Mouse (Mus musculus) adrenal gland, postnatal 10 days (tissue): ENCODE data around the gene Gm15737. TPM values are rescaled to one million over a fixed set of nuclear protein-coding genes. Genes with fewer than 3 reads are reported as not detected.

Experiments used
- DNase-seq: peaks from one replicate; pipeline ENCODE4 v3.0.0; 2021; ENCODE audit warnings: mixed read lengths
- long read RNA-seq, 2 experiments: library from polyadenylated mRNA; stranded (forward); transcript quantifications; one replicate each; pipeline ENCODE4 v2.0.0; 2021
- total RNA-seq, 2 experiments: library from RNA; stranded (reverse); gene quantifications; 2 replicates each; pipeline ENCODE4 v1.2.3; 2021

The Gm15737 gene
- total RNA-seq: not detected
- long read RNA-seq, experiment 1, partial matches to known transcripts: 0 of 1 reads
- long read RNA-seq, experiment 1, other reads (novel, unspliced or antisense): 1 of 1 reads
- long read RNA-seq, experiment 2: 0 reads

DNA sequence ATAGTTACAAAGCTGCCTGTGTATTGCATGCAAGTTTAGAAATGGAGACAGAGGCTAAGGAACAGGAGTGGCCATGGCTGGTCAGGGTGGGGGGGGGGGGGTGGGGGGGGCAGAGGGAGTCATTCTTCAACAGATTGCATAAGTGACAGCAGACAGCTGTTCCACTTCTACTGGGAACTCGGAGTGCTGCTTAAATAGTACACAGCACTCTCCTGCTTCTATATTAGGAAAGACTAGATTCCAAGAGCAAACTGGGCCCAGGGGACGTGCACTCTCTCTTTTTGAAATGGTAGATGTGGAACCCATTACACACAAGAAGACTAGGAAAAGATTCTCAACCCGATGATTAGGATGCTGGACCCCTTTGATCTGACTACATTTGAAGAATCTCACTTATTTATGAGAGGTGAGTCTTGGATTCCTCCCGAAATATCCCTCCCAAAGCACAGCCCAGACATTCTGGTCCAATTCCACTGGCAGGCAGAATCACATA is at the start of gene Gm15737:
Gene Gm15737, plus strand, starts transcription at position 269 of the 493 bp plus-strand sequence.
- DNase-seq: peak; percentile 36

DNA sequence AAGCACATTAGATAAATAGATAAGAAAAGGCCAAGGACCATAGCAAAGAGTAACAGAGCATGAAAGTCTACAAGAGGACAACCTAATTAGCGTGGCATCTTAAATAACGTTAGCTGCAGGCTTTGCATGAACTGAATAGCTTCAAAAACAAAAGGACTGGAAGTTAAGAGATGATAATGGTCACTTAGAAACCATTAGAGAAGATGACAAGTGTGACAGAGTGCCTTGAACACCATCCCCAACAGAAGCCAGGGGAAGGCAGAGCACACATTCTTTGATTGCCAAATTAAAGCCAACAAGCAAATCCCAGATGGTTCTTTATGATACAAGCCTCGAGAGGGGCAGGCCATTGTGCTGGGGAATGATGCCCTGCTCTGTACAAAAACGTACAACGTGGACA is 47.6 kb upstream of the Gm15737 start:
- DNase-seq: no peak

DNA sequence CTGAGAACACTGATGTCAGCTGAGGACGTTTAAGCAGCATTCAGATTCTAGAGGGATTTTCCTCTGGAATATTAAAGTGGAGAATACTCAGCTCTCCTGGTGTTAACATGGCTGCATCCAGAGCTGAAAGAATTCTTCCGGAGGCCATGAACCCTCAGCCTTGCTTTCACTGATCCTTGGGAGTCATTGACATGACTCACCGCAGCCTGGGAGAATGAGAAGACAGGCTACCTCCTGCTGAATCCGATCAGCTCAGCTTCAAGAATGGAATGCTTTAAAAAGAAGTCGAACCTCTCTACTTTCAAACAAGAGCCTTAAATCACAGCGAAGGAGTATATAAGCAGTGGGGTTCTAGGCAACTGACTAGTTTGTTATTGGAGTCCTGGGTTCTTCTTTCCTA is 47.2 kb upstream of the Gm15737 start:
- no peak for DNase-seq

DNA sequence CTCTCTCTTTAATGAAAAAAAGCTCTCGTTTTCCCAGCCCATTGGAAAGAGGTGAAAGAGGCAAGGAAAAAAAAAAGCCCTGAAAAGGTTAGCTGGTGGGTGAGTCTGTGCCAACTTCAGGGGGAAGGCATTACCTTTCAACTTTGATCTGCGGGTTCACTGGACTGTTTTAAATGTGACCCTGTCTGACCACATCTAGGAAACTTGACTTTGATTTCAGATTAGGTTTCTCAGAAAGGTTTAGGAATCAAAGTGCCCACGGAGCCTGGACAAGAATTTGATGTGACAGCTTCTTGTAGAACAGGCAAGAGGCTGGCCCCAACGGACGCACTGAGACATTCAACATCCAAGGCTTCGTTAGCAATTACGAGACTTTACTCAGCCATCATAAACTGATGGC is 45.2 kb upstream of the Gm15737 start:
- no peak for DNase-seq

DNA sequence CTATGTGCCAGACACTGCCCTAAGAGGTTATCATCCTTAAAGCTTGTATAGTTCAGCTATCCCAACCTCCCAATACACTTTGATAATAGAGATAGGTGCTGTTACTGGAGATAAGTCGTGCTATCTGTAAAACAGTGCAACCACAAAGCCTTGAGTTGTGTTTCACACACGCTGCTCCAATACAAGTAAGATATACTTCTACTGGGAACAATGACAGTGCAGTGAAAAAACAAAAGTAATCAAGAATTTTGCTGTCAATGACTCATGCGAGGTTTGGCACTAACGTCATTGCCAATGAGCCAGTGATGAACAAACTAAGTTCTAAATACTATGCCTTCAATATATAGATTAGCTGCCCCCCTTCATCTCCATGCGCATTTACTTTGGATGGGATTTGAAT is 42.6 kb upstream of the Gm15737 start:
- no peak for DNase-seq

DNA sequence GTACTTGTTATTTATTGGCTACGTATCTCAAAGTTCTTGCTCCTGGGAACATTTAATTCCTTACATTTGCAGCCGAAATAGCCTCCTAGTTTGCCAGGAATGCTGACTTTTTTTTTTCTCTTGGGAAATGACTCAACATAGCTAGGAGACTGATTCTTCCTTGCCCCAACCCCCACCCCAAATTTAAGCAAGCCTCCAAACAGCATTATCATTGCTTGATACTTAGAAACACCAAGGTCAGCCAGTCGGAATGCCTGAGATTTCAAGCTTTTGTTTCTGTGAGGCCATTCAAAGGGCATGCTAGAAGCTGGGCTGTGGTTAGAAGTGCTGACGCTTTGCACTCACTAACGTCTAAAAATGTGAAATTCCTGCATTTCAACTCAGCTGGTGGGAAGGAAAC is 41.8 kb upstream of the Gm15737 start:
- no peak for DNase-seq

DNA sequence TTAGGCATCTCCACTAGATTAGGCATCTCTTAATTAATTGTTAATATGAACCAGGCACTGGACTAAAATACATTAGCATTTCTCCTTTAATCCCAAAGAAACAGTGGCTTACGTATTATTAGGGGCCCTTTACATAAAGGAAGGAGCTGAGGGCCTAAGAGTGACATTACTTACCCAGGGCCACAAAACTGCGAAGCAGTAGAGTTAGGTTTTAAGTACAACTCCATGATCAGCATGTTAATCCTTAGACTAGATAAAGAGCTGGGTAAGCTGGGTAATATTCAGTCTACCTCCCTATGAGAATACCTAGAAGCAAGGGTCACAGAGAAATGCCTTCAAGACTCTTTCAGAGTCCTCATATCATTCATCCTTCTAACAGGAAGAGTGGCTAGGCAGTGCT is 40.0 kb upstream of the Gm15737 start:
- DNase-seq: no peak

DNA sequence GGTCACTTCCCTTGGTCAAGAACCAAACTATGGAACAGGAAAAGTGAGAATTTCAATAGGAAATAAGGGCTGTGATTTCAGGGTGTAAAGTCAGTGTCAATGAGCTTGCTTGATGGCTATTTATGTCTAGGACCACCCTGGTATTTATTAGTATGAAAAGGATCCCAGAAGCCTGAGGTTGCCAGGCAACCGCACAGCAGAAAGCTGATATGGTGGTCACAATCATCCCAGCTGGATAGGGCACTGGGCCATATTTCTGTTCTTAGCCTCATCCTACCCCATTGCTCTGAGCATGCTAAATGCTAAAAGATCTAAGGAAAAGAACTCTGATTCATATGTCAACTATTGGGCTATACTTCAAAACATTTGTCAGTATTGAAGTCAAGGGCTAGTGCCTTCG is 38.1 kb upstream of the Gm15737 start:
- DNase-seq: no peak

DNA sequence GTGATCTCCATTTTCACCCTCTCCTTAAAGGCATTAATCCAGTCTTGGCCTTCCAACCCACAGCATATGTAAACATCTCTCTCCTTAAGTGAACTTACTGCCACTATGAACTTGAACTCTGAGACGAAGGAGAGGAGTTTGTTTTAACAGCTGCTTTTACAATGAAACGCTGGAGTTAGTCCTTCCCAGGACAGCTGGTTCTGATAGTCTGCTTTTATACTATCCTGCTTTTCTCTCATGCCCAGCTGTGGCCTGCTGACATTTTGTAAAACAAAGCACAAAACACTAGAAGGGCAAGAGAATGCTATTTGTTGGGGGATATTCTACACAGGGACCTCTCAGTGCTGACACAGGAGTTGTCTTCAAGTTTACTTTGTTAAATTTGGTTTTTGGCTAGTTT is 27.2 kb upstream of the Gm15737 start:
- DNase-seq: no peak

DNA sequence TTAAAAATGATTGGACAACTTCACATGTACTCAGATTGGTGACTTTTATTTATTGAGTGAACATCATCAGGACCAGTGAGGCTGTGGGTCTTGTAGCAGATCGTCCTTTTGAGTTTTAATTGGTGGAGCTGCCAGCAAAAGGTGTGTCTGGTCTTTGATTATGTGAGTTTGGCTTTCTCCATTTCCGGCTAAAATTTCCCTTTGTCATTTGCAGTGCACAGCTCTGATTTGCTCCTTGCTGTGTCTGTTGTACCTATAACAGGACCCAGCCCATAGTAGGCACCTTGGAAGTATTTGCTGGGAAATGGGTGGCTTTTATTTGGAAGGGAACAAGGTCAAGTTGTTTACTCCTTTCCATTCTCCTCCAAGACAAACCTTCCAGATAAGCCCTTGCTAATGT is 25.7 kb upstream of the Gm15737 start:
- no peak for DNase-seq

DNA sequence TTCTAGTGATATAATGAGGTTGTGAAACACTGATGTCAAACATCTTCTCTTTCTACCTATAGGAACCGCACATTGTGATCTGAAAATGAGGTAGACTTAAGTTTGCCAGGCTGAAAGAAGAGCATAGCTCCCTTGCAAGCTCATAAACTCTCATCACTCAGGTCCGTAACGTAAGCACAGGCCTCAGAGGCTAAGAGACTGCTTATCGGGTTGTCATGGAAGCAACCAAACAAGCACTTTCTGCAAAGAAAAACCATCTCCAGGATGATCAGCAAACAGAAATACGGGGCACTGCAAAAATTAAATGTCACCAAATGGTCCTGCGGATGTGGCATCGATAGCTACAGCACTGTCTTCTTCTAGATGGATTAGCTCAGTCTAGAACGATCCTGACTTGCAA is 23.3 kb upstream of the Gm15737 start:
- no peak for DNase-seq

DNA sequence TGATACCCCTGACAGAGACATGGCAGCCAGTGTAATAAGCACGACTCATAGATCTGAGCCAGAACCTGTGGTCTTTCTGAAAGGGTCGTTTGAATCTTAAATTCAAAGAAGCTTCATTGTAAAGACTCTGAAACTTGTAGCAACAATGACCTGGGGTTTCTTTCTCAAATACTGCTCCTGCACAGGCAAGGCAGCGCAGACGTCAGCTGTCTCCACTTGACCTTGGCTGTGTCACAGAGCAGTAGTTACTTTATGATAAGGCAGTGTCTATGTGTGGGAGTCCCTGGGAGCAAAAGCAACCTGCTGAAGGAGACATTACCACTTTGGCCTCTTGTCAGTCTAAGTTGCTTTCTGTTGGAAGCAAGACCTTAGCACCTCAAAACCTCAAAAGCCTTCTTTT is 22.5 kb upstream of the Gm15737 start:
- peak; percentile 48 for DNase-seq

DNA sequence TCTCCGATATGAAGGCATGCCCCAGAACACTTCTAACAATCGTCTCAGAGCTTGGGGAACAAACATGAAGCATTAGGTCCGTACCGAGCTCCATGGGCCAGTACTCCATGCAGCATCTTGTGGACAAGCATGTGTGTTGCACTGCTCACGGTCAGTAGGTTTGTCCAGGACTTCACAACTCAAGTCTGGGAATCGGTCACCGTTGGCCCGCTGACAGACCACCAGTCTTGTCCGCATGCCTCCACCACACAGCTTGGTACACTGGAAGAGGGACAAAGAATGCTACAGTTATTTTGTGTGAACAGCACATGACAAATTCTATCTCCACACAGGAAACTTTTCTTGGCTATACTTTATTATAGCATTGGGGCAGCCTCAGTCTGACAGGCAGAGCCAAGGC is 19.9 kb upstream of the Gm15737 start:
- no peak for DNase-seq

DNA sequence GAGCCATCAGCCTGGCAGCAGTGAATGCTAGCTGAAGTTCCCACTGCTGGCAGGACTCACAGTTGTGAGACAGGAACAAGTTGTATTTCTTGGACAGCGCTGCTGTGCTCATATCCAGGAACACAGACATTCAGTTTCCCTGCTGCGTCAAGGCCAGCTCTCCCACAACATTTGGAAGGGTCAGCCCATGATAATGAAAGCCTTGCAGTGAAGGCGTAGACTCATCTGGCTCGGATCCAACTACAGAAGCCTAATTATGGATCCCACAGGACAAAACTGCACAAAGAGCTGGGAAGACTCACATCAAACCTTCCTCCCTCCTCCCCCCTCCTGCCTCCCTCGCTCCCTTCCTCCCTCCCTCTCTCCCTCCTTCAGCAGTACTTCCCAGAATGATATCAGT is 18.9 kb upstream of the Gm15737 start:
- peak; percentile 68 for DNase-seq

DNA sequence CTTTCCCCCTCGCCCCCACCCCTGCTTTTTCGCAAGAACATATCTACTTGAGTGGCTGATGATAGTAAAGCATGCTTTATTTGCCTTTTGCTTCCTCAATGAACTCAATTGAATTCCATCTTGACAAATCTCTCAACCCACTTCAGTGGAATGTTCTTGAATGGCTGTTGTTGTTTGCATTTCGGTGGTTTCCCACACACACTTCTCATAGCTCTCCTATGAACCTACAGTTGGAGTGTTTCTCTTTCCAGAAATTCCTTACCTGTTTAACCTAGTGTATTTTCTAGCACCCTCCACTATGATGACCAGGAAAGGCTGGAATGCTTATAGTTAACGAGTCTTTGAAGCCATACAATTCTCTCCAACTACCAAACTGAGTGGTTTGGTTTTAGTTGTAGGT is 14.3 kb upstream of the Gm15737 start:
- DNase-seq: no peak

DNA sequence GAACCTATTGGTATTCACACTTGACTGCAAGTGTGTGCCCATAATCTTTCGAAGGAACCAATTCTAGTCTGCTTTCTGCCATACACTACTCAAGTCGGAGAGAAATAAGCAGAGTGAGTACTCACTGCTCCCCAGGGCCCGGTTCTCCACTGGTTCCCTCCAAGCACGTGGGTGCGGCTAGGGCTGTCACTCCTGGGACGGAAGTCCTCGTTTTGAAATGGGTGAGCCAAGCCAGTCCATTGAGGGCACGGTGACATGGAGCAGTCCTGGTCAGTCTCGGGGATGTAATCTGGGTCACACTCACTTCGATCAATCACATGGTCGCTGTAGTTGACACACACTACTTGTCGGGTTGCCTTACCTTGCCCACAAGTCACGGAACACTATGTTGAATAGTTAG is 11.4 kb upstream of the Gm15737 start:
- DNase-seq: no peak

DNA sequence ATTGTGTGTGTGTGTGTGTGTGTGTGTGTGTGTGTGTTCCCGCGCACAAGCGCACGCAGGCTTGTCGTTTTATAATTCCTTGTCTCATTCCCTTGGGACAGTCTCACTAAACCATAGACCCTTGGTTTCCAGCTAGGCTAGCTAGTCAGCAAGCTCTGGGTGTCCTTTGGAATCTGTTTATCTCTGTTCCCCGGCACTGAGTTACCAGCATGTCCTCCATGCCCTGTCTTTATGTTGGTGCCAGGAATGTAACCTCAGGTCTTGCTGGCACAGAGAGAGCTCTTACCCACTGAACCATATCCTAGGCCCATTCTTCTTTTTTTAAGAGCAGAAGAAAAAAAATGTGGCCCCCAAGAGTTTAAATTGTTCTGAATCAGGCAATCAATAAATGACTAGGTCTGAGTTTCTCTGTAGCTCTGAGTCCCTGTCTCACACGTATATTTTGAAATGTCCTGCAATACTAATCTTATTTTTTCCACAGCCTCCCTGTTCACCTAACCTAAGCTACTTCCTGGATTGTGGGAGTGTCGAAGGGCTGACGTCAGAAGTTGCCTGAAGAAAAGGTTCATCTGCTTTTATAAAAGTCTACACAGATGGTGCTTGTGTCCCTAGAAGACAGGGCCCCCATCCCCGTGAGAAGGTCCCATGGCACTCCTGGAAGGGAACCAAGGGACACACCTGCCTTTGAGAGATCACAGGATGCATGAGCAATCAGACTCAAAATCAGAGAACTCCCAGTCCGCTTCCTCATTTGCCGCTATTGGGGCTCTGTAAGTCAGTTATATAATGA is 10.2 kb upstream of the Gm15737 start:
- no peak for DNase-seq

DNA sequence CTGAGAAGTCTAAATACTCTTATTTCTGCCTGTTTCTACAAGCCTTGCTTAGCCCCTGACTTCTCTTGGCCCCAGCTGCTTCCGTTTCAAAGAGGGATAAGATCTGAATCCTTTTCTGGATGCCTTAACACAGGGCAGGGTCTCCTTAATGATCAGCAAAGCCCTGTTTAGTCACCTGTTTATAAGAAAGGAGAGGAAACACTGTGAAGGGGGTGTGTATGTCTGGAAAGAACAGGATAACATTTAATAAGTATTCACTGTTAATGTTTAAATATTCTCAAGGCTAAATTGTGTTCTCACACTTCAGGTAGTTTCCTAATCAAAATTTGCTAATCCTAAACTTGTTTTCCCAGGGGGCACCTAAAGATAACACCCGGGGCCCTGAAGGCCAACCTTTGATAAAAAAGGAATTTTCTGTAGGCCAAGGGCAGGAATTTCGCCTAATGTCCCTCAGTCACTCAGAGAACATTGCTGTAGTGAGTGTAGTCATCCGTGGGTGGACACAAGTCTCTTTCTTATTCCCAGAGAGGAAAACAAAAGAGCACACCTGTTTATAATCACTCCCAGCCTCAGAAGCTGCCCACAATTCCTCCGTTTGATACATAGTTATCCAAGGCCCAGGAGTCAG is 8.8 kb upstream of the Gm15737 start:
- DNase-seq: no peak

DNA sequence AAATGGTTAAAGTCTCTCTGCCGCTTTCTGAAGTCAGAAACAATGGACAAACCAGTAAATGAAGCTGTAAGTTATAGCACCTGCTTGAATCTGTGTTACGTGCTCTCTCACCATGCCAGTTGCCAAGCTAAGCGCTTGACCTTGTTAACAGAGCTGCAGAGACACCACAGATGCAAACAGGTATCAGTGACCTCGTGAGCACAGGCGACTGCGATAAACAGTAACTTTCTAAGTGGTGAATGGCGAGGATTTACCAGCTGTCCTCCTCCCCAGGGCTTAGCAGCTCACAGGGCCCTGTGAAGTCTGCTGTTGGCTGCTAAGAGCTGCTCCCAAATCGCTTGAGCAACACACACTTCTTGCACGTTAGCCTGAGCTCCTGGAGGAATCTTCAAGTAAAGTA is 6.6 kb upstream of the Gm15737 start:
- DNase-seq: no peak

DNA sequence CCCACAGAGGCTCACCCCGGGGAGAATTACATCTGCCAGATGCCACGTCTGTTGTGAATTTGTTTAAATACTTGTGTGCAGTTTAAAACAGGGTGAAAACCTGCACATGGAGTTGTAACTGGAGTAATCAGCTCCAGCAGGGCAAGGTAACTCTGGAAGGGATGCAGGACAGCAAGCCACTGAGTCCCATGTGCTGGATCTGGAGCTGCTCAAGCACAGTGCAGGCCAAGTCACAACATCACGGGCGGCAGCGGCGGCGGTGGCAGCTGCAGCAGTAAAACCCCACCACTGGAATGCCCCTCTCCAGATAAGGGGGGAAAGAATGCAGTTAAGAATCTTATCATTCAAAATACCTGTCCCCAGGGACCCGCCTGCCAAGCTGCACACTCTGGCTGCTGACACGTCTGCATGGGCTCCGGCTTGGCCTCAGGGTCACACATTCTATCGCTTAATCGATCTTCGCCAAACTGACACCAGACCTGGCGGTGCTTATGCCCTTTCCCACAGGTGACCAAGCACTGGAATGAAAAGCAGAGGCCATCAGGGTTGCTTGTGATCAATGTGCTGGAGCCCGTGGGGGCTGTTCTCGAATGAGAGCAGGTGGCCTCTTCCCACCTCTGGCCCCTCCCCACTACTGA is 544 bp downstream of the Gm15737 start:
- no peak for DNase-seq

DNA sequence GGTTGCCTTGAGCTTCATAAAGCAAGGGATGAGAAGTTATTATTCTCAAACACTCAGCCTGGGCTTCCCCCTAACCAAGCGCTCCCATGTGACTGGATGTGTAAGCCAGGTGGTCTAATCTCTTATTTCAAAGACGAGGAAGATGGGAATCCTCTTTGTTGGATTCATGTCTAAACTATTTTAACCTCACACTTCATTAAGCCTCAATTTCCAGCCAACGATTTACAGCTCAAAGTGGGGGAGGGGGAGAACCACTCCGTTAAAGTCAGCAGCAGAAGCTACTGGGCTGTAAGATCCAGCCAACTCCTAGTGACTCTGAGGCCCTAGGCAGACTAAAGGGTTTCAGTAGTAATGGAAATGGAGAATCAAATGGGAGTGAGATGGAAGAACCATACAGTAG is 2.7 kb downstream of the Gm15737 start:
- DNase-seq: no peak

DNA sequence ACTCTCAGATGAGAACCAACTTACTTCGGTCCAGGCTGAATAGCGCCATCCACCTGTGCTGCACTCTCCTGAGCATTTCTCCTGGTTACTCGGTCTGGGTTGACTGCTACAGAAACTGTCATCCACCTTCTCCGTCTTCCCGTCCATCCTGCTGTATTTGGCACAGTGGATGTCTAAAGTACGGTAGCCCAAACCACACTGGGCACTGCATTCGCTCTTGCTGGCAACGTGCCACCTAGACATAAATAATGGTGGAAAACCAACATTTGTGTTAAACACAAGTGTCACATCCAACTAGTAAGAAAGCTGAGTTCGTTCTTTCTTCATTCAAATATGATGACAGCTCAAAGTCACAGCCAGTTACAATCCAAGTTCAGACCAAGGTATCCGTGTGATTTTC is 3.6 kb downstream of the Gm15737 start:
- no peak for DNase-seq

DNA sequence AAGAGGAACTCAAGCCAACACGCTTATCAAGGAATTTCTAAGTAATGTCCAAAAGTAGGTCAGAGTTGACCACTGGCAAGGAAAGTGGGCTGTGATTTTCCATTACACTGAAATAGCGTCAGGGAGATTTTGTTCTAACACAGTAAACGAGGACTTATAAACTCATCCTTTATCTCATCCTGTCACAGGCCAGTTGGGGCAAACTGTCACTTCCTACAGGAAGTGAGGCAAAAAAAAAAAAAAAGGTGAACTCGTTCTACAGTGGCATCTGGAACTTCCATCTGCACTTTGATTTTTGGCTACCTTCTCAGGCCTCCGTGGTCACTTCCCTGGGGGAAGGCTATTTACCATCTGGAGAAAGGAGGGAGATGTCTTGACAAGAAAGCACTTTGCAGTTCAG is 5.7 kb downstream of the Gm15737 start:
- DNase-seq: no peak
